Mouse (Mus musculus): Measurements from ENCODE around the gene Cry2.

DNA sequence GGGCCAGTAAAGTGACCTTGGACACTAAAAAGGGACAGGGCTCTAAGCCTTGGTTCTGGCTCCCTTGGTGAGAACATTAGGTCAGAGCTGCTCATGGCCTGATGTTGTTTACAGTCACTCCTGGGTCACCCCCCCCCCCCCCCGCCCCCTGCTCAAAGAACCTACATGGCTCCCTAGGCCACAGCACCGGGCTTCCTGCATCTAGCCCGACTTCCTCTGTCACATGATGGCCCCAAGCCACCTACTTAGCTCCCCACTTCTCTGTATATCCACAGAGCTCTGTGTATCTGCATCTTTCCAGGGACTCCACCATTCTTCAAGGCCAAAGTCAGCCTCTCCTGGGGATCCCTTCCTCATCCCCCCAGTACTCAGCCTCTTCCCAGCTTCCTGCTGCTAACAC, 21.9 kb upstream of the Cry2 start:
- no peak for TF ChIP-seq CTCF (IDR thresholded peaks at IDR 0.05; ENCODE audit: low read depth)
- TF ChIP-seq EP300 (IDR thresholded peaks at IDR 0.05; ENCODE audit: low read depth) = no peak

All from liver, embryonic 14.5 days (tissue).